Mouse (Mus musculus) heart, postnatal 14 days (tissue): Measurements from ENCODE around the gene Fut9. TPM values are rescaled to one million over a fixed set of nuclear protein-coding genes. Genes with fewer than 3 reads are reported as not detected.

ENCODE experiments used
- DNase-seq, 2 experiments: peaks; one replicate each; pipeline ENCODE4 v3.0.0; 2021 to 2022
- intact Hi-C: fragments of 180-260 bp; cut with DNase I; formaldehyde crosslinking; loops from one replicate; pipeline ENCODE4 v1.15.1; 2025
- total RNA-seq, 2 experiments: library from RNA; stranded (reverse); gene quantifications; 2 replicates each; pipeline ENCODE4 v1.2.3; 2021

The Fut9 gene
- total RNA-seq, 2 experiments from 2014 or later: not detected

DNA sequence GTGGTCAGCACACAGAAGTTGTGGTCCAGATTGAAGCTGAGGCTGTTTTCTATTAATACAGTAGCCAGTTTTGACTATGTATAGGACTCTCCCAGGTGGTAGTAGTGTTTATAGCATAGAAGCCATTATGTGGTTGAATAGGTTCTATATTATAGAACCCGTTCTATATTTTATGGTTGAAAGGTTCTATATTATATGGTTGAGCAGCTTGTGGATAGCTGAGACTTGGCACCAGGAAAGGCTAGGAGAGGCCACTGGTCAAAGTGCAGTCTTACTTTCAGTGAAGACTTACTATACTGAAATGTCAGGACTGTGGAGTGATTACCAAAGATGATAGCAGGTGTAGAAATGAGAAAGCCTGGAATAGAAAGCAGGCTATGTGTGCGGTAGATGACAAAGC lies 151.9 kb downstream of the Fut9 start:
- intact Hi-C loops: no loop called here
- no peak for DNase-seq

DNA sequence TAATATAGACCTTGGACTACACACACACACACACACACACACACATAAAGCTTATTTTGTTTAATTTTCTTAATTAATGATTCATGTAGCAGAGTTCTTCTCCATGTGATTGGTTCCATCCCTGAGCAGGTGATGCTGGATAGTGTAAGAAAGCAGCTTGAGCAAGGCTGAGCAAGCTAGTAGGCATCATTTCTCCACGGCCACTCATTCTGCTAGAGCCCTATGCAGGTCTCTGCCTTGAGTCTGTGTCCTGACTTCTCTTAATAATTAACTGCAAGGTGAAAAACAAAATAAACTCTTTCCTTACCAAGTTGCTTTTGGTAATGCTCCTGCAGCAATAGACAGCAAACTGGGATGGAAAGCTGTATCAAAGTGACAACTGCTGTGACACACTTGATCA lies 152.5 kb downstream of the Fut9 start:
- intact Hi-C loops: no loop called here
- no peak for DNase-seq

DNA sequence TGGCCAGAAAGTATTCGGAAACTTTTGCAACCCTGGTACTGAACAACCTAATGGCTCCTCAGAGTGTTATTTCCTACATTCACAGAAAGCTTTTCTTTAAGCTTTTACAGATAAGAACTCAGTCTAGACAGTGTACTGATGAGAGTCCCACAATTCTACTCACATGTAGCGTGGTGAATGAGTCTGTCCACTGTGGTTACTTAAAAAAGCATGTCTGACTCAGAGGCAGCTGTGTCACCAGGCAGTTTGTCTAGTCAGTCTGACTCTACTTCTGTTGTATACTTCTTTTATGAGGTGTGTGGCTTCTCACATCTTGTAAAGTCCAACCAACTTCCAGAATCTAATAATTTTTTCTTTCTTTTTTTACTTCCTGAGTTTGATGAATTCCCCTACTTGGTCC lies 154.5 kb downstream of the Fut9 start:
- DNase-seq: no peak
- intact Hi-C loops: no loop called here

DNA sequence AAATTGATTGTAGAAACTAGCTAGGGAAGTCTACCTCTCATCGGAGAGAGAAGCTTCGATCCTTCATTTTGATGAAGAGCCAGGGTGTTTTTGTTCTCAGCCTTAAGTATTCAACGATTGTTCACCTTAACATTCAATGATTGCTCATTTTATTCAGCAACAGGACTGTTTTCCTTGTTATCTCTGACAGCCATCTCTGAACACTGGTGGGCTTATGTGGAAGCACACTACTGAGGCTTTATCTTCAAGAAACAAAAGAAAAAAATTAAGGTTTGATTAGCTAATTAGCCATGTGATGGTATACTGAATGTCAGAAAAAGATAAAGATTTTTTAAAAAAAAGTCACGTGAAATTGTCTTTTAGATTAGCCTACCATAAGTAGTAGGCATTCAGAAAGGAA lies 158.1 kb downstream of the Fut9 start:
- intact Hi-C loops: no loop called here
- no peak for DNase-seq

DNA sequence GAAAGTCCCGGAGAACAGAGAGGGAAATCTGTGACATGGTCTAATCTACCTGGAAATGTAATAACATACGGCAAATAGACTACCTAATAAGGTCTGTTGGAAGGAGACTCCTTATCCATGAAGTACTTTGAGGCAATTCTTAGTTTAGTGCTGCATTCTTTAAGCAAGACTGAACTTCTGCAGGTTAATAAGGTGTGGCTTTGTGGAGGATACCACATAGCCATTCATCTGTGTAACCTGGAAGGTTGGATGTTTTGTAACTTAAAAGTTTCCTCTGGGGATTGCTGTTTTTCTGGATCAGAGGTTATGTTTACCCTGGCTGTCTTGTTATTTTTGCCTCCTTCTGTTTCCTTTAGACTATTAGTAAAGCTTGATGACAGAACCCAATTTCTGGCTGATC lies 166.8 kb downstream of the Fut9 start:
- intact Hi-C loops: no loop called here
- no peak for DNase-seq

DNA sequence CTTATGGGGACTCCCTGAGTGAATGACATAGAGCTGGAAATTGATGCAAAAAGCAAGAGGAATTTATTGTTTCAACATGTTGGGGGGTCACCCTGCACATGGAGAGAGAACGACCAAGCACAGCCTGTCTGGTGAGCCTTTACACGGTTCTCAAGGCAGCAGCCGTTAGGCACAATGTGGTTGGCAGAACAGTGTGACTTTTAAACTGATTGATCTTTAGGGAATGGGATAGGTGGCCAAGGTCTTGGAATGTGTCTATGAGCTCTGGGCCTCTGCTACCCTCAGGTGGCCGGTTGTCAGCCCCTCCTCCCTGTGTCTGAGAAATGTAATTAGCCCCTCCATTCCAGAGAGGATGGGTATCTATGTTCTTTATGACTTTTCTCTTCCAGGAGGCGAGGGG lies 171.9 kb downstream of the Fut9 start:
- intact Hi-C loops: no loop called here
- DNase-seq: no peak

DNA sequence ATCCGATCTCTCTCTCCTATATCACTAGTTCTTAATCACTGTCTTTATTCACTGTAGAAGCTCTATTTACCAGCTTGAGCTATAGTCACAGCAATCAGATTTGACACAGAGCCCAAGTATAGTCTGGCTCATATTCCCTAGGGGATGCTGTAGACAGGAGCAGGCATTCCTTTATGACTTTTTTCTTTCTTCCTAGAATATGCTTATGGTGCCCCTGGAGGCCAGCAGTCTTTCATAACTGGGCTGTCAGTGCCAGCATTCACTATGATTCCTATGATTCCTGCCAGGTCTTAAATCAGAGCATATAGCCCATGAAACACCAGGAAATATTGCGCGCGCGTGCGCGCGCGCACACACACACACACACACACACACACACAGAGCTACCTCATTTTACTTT lies 172.6 kb downstream of the Fut9 start:
- no peak for DNase-seq
- intact Hi-C loops: no loop called here

DNA sequence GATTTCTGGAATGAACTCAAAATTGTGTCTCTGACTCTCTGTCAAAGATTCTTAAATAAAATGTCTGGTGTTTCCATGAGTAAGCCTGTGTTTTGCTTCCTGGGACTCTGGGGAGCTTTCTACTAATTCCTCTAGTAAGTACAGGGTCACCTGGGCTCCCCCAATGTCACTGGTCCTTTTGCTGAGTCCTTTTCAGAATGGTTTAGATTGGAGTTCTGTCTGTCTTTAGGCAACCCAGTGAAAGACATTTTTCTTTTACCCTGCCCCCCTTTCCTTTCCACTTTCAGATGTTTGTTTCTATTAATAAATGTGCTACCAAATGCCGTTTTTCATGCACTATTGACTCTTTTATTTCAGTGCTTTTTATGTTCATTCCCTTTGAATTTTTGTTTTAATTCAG lies 173.0 kb downstream of the Fut9 start:
- no peak for DNase-seq
- intact Hi-C loops: no loop called here

DNA sequence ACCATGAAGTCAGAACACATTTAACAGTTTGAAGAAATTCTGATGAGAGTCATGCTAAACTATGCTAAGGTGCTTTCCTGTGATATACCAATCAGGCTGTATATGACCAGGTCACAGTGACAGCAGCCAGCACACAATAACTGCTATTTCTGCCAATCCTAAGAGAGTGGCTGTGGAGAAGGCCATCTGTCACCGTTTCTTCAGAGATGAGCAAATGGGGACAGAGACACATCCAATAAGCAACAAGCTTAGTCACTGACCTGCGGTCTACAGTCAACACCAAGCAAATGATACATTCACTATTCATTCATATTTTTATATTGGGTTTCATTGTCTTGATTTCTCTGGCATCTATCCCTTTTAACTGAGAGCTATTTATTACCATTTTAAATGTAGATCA lies 176.9 kb downstream of the Fut9 start:
- no peak for DNase-seq
- intact Hi-C loops: no loop called here

DNA sequence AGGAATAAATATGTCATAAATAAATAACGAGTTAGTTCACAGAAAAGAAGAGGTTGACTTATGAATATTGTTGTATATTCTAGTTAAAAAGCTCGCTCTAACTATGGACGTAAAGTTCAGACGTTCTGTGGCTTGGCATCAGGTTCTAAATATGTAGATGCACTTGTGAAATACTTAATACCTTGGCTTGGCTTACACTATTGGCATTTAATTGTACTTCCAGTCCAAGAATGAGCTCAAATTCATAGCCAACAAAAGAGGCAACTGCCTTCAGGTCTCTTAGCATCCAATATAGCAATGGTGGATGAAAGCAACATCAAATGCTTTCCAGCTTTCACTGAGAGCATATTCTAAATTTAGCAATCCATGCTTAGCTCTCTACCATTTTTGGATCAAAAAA lies 182.7 kb downstream of the Fut9 start:
- intact Hi-C loops: no loop called here

DNA sequence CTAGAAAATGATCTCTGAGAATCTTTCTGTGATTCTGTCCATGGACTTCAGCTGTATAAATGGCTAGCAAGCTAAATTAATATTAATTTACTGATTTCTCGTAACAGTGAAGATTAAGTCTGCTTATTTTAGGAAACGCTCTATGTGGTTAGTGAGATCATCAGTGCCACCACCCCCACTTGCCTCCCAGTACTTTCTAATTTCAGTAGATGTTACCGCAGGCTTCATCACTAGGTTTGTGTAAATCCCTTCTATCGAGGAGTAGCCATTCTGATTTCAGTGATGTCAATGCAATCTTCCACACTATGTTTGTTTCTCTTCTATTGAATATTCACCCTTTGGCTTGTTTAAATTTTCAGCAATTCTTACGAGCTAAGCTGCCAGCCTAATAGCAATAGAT lies 186.6 kb downstream of the Fut9 start:
- intact Hi-C loops: no loop called here

More for the DNA sequence above, 182.7 kb downstream of the Fut9 start:
- DNase-seq: no peak

DNA sequence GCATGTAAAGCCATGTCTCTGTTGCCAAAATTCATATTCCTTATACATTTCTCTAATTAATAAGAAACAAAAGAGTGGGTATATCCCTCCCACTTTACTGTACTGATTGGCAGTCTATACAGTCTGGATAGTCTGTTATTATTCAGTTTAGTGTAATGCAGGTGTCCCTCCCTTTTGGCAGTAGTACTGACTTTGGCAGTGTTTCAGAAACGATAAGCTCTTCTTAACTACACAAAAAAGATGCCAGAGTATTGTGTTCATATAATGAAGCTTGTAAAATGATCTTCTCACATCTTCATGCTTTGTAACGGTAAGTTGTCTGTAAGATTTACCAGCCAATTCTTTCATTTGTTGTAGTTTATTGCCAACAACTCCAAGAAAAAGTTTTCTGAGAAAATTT lies 189.6 kb downstream of the Fut9 start:
- intact Hi-C loops: no loop called here
- no peak for DNase-seq

More for the DNA sequence above, 186.6 kb downstream of the Fut9 start:
- DNase-seq: no peak

DNA sequence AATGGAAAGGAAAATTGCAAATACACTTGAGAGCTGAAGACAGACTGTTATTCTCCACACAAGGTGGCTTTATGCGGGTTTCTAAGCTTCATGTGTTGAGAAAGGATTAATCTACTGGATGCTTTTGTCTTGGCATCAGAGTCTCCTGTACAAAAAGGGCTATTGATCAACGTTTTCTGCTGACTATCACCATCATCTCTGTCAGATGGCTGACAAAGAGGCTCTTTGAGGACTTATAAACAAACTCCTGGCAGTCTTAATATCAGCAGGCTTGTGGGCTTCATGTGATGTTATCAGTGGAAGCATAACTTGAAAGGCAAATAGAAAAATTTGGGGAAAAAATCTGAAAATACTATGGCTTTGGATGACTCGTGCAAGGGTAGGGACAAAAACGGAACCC lies 206.8 kb downstream of the Fut9 start:
- intact Hi-C loops: no loop called here
- no peak for DNase-seq
